Mouse (Mus musculus): ENCODE measurements around the gene Bpifb4.

GRCm38 (mm10) chr2:153933311-153933710 lies 4.7 kb upstream of the Bpifb4 start:
- no peak for TF ChIP-seq POLR2A (IDR thresholded peaks at IDR 0.05; ENCODE audit: borderline replicate concordance, extremely low read depth, low read depth, low read length)
- TF ChIP-seq CTCF (IDR thresholded peaks at IDR 0.05; ENCODE audit: insufficient read depth, low read length) = no peak
